Mouse (Mus musculus): ENCODE data around the gene Ghdc. TPM values are rescaled to one million over a fixed set of nuclear protein-coding genes. Genes with fewer than 3 reads are reported as not detected.
A peak's percentile ranks its signal among the peaks of the same experiment; 100 is the strongest.

The Ghdc gene
- polyA plus RNA-seq, 1 experiment from 2014 or later = 5.9 TPM

DNA sequence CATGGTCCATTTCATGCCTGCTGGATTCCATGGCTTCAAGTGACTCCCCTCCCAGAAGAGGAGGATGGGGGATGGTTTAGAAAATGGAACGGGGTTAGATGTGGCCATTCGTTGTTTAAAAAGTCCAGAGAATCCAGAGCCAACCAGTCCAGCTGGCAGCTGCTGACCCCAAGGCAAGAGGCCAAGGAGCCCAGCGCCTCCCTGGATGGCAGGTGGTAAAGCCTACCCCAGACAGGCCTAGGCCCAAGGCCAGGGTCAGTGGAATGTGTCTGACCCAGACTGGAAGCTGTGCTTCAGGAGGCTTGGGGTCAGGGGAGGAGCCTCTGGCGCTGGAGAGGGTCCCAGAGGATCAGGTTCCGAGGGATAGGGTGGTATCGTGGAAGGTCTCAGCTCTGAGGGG, 29.4 kb downstream of the Ghdc start:
- no peak for ATAC-seq (ENCODE audit: insufficient number of reproducible peaks, insufficient read depth, low FRiP score, low TSS enrichment)
- no peak overlapping the region for H3K4me3 ChIP-seq
- no peak overlapping the region for H3K27ac ChIP-seq
- no peak overlapping the region for H3K9ac ChIP-seq
- no peak overlapping the region for H3K4me2 ChIP-seq (replicated peaks)
- 63% methylated on average over 6 of the region's 6 CpGs for WGBS
- peaks cover 9% of the 10 kb centered on the region for H3K4me1 ChIP-seq
- no peaks in the 10 kb centered on the region for H3K9me3 ChIP-seq
- H3K36me3 ChIP-seq = no peaks in the 10 kb centered on the region
- H3K27me3 ChIP-seq = no peaks in the 10 kb centered on the region

DNA sequence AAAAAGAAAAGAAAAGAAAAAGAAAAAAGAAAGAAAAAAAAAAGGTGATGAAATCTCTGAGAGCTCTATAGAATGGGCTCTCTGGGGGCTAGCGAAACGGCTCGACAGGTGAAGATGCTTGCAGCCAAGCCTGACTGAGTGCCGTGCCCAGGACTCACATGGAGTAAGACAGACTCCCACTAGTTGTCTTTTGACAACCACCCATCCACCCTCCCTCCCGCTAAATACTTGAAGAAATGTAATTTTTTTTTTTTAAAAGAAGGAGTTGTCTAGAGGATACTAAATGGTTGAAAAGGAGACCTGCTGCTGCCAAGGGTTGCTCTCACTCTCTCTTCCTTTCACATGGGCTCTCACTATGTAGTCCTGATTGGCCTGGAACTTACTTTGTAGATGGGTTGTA, 32.0 kb downstream of the Ghdc start:
- Histone ChIP-seq H3K9ac (no peak overlapping the region; the same call in 1 of the 2 replicates), H3K4me1 (peaks cover 14% of the 10 kb centered on the region), H3K9me3 (no peaks in the 10 kb centered on the region), H3K36me3 (no peaks in the 10 kb centered on the region), H3K27me3 (no peaks in the 10 kb centered on the region), H3K4me3 (peak overlapping the region; percentile 87), H3K4me2 (replicated peaks) (peak overlapping the region; percentile 84), H3K27ac (no peak overlapping the region)
- WGBS = 20% methylated on average over 5 of the region's 5 CpGs
- ATAC-seq (ENCODE audit: insufficient number of reproducible peaks, insufficient read depth, low FRiP score, low TSS enrichment) = no peak

DNA sequence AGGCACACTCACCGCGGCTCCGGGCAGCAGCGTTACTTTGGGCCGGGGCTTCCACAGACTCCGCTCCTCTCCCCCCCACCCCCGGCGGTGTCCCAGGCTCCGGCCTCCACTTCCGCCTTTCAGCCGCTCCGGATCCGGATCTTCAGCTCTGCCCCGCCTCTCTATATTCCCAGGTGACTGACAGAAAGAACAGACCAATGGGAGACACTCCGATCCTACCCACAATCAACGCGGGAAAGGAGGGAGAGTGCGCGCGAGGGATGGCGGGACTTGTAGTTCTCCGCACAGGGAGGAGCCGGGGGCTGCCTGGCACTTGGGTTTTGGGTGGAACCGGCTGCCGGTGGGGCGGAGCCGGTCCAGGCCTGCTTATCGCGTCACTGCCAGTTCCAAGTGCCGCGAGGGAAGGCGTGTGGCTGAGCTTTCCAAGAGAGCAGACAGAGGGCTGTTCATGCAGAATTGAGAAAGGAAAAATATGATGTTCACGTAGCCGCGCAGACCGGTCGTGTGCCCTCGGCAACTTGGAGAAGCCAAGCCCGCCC, 32.6 kb downstream of the Ghdc start, which contains the start of gene Rab5c:
Gene Rab5c, minus strand, starts transcription at position 150 of the 539 bp plus-strand sequence.
- Histone ChIP-seq H3K4me3 (peak within 1 kb of the TSS; percentile 87), H3K4me2 (replicated peaks) (peak within 1 kb of the TSS; percentile 84), H3K27ac (peak within 1 kb of the TSS; percentile 42; the same call in 1 of the 2 replicates), H3K4me1 (peaks cover 14% of the 10 kb centered on the region), H3K36me3 (no peaks in the 10 kb centered on the region; the same call in 1 of the 2 replicates), H3K9me3 (no peaks in the 10 kb centered on the region), H3K27me3 (no peaks in the 10 kb centered on the region), H3K9ac (peak within 1 kb of the TSS; percentile 85)
- under 1% methylated on average over 39 of the region's 39 CpGs for WGBS
- peak; percentile 99 for ATAC-seq (ENCODE audit: insufficient number of reproducible peaks, insufficient read depth, low FRiP score, low TSS enrichment)

DNA sequence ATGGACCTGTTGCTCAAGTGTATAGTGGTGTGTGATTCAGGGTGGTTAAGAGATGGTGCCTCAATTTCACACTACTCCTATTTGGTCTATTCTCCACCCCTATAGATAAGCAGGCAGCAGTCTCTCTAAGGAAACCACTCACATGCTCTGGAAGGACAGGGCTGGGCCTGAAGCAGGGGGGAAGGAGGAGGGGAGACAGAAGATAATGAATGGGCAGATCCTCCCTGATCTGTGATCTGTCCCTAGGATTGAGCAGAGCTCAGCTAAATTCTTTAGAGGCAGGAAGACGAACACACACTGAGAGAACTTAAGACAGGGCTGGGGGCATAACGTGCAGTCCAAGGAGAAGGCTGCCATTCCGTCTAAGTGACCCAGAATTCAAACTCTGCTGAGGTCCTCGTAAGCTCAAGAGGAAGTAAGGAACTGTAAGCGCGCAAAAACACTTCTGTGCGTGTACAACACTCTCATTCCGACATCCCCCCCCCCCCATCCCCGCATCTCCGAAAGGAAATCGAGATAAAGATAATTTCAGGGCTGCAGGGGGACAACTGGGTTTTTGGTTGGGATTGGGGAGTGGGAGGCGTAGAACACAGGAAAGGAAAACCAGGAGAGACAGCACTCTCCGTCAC, 33.5 kb downstream of the Ghdc start:
- peaks cover 14% of the 10 kb centered on the region for H3K4me1 ChIP-seq
- peak overlapping the region; percentile 87 for H3K4me3 ChIP-seq
- 0 out of 2 replicates have a peak overlapping the region, but pooled peaks have one; percentile 42 for H3K27ac ChIP-seq
- no peak for ATAC-seq (ENCODE audit: insufficient number of reproducible peaks, insufficient read depth, low FRiP score, low TSS enrichment)
- under 1% methylated on average over 13 of the region's 13 CpGs for WGBS
- no peaks in the 10 kb centered on the region; the same call in 1 of the 2 replicates for H3K36me3 ChIP-seq
- no peaks in the 10 kb centered on the region for H3K27me3 ChIP-seq
- H3K9ac ChIP-seq = peak overlapping the region; percentile 85
- H3K9me3 ChIP-seq = no peaks in the 10 kb centered on the region
- H3K4me2 ChIP-seq (replicated peaks) = peak overlapping the region; percentile 84

DNA sequence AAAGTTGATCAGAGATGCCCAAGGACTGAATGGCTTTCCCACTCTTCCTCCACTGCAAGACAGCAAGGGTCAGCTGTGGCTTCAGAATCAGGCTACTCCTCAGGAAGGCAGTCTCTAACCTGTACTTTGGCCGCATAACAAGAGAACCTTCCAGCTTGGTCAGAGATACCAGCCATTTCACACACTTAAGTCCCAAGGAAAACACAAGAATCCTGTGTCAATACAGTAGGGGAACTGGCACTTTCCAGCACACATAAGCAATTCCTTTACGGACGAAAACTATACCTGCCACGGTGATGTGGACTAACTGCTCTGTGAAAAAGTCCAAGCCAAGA, 34.0 kb downstream of the Ghdc start:
- peak overlapping the region; percentile 85; the same call in 1 of the 2 replicates for H3K9ac ChIP-seq
- 76% methylated on average over 4 of the region's 4 CpGs for WGBS
- no peaks in the 10 kb centered on the region for H3K27me3 ChIP-seq
- ATAC-seq (ENCODE audit: insufficient number of reproducible peaks, insufficient read depth, low FRiP score, low TSS enrichment) = no peak
- H3K27ac ChIP-seq = no peak overlapping the region
- H3K9me3 ChIP-seq = no peaks in the 10 kb centered on the region
- H3K36me3 ChIP-seq = no peaks in the 10 kb centered on the region; the same call in 1 of the 2 replicates
- H3K4me1 ChIP-seq = peaks cover 14% of the 10 kb centered on the region
- H3K4me3 ChIP-seq = peak overlapping the region; percentile 87
- peak overlapping the region; percentile 84 for H3K4me2 ChIP-seq (replicated peaks)

DNA sequence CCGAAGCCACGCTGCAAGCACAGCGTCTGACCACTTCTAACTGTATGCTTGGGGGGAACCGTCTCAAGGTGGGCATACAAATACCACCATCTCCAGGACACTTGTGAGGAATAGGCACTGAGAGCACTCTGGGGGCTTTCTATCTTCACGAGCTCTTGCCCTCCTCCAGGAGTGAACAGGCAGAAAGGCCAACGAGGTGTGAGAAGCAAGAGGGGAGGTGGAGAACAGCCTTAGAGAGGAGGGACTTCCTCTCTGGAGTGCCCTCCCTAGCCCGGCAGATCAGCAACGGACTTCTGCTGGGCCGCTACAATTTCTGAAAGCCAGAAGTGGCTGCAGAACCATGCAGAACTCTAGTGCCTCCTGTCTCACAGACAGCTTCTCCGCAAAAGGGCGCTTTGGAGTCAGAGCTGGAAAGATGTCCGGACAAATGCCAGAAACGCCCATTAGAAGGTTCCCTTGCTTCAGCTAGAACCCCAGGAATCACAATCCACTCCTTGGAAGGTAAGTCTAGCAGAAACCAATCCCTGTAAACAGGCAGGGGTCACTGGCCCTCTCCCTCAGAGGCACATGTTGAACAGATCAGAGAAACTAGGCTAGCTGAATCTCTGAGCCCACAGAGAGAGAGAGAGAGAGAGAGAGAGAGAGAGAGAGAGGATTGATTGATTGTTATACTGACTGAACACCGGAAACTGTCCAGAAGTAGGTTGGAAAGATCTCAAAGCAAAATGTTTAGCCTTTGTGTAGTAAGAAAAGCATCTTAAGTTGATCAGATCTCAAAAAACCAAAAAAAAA, 34.6 kb downstream of the Ghdc start:
- peaks cover 14% of the 10 kb centered on the region for H3K4me1 ChIP-seq
- H3K27ac ChIP-seq = no peak overlapping the region
- H3K4me3 ChIP-seq = no peak overlapping the region; the same call in 1 of the 2 replicates
- WGBS = 83% methylated on average over 14 of the region's 14 CpGs
- peak overlapping the region; percentile 84; the same call in 1 of the 2 replicates for H3K4me2 ChIP-seq (replicated peaks)
- no peak for ATAC-seq (ENCODE audit: insufficient number of reproducible peaks, insufficient read depth, low FRiP score, low TSS enrichment)
- no peaks in the 10 kb centered on the region for H3K27me3 ChIP-seq
- no peaks in the 10 kb centered on the region for H3K9me3 ChIP-seq
- no peak overlapping the region for H3K9ac ChIP-seq
- H3K36me3 ChIP-seq = no peaks in the 10 kb centered on the region; the same call in 1 of the 2 replicates

DNA sequence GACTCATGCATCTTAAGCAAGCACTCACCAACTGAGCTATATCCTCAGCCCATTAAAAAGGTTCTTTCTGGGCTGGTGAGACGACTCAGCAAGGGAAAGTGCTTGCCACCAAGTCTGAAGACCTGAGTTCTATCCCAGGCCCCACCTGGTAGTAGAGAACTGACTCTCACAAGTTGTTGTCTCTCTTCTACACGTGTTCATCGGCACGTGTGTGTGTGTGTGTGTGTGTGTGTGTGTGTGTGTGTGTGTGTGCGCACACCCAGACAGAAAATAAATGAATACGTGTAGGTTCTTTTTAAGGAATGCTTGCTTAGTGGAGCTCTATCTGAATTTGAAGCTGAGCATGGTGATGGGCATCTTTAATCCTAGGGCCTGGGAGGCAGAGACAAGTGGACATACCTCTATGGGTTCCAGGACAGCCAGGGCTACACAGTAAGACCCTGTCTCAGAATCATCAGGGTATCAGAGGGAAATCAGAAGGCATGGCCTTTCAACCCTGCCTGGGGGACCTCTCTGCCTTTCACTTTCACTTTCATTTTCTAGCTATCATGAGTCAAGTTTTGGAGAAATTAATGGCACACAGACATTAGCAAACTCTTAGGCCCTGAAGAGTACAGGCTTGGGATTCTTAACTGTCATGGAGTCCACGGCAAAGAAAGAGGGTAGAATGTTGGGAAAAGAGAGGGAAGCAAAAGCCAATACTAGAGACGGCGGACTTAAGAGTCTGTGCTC, 35.5 kb downstream of the Ghdc start:
- no peak overlapping the region for H3K4me3 ChIP-seq
- no peaks in the 10 kb centered on the region for H3K27me3 ChIP-seq

DNA sequence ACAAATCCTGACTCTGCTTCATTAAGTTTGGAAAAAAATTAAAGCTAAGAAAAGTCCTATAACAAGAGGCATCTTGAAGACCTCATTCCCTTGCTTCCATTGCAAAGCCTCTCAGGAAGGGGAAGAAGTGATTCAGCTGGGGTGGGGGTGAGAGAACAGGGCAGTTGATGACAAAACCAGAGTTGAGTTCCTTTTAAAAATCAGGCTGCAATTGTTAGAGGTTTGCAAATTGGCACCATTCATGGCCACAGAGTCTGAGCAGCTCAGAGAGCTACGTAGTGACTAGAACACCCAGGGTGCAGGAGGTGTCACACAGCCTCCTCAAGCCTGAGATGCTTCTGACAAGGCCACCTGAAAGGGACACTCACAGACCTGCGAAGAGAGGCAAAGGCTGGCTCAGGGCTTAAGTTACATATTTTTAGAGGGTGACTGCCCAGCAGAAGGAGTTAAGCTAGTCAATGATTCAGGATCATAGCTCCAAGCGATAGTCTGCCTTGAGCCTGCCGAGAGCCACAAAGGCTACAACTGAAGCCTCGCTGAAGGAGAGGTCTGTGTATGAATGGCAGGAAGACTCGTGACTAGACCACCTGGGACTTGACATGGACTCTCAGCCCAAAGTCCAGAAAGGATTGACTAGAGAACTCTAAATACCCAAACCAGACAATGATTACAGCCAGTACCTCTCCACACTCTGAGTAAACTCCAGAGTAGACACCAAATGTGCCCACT, 40.1 kb downstream of the Ghdc start:
- H3K27me3 ChIP-seq = no peaks in the 10 kb centered on the region
- ATAC-seq (ENCODE audit: insufficient number of reproducible peaks, insufficient read depth, low FRiP score, low TSS enrichment) = no peak
- H3K27ac ChIP-seq = no peak overlapping the region
- H3K4me2 ChIP-seq (replicated peaks) = no peak overlapping the region
- H3K9me3 ChIP-seq = no peaks in the 10 kb centered on the region
- H3K9ac ChIP-seq = no peak overlapping the region
- peaks cover 16% of the 10 kb centered on the region for H3K36me3 ChIP-seq
- 80% methylated on average over 6 of the region's 6 CpGs for WGBS
- no peaks in the 10 kb centered on the region for H3K4me1 ChIP-seq
- H3K4me3 ChIP-seq = no peak overlapping the region

More for the DNA sequence above, 35.5 kb downstream of the Ghdc start:
- H3K27ac ChIP-seq = no peak overlapping the region
- no peak for ATAC-seq (ENCODE audit: insufficient number of reproducible peaks, insufficient read depth, low FRiP score, low TSS enrichment)
- H3K9me3 ChIP-seq = no peaks in the 10 kb centered on the region
- H3K9ac ChIP-seq = no peak overlapping the region
- H3K4me2 ChIP-seq (replicated peaks) = no peak overlapping the region
- WGBS = 88% methylated on average over 9 of the region's 9 CpGs
- H3K4me1 ChIP-seq = peaks cover 14% of the 10 kb centered on the region
- H3K36me3 ChIP-seq = no peaks in the 10 kb centered on the region; the same call in 1 of the 2 replicates

DNA sequence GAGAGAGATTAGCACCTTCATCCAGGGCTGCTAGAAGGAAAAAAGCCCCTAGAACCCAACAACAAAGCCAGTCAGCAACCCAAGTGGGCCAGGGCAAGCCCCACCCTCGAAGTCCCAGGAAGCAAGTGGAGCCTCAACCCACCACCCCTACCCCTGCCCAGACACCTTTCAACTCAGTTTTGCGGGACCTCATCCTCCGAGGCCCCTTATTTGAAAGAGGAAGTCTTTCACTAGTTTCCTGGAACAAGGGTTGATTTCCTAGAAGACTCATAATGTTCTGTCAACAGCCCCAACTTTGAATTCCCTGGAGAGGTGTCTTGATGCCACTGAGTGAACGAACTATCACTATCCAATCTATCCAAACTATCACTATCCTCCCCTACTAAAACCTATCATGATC, 40.8 kb downstream of the Ghdc start:
- no peak for ATAC-seq (ENCODE audit: insufficient number of reproducible peaks, insufficient read depth, low FRiP score, low TSS enrichment)
- Histone ChIP-seq H3K36me3 (peaks cover 16% of the 10 kb centered on the region), H3K27me3 (no peaks in the 10 kb centered on the region), H3K9ac (no peak overlapping the region), H3K27ac (no peak overlapping the region), H3K4me2 (replicated peaks) (no peak overlapping the region), H3K4me3 (no peak overlapping the region), H3K4me1 (peaks cover 5% of the 10 kb centered on the region), H3K9me3 (no peaks in the 10 kb centered on the region)
- WGBS = 92% methylated on average over 4 of the region's 4 CpGs

DNA sequence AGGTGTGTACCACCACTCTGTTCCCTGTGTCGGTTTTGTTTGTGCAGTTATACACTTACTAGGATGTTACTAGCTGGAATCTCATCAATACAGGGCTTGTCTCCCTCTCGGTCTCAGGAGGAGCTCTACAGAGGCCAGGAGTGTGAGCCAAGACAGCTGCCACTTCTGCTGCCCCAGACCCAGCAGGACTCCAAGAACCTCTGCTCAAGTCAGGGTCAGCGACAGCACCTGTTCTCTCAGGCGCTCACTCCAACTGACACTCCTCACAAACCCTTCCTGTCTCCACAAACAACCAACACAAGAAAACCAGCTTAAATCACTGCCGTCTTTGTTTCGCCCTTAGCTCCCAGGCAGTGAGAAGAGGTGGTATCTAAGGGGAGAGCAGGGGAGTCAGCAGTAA, 42.2 kb downstream of the Ghdc start:
- no peak overlapping the region for H3K9ac ChIP-seq
- H3K4me2 ChIP-seq (replicated peaks) = no peak overlapping the region
- H3K9me3 ChIP-seq = no peaks in the 10 kb centered on the region
- 80% methylated on average over 6 of the region's 6 CpGs for WGBS
- peaks cover 13% of the 10 kb centered on the region for H3K4me1 ChIP-seq
- ATAC-seq (ENCODE audit: insufficient number of reproducible peaks, insufficient read depth, low FRiP score, low TSS enrichment) = no peak
- H3K4me3 ChIP-seq = no peak overlapping the region
- H3K36me3 ChIP-seq = peaks cover 16% of the 10 kb centered on the region
- no peak overlapping the region for H3K27ac ChIP-seq
- no peaks in the 10 kb centered on the region for H3K27me3 ChIP-seq

DNA sequence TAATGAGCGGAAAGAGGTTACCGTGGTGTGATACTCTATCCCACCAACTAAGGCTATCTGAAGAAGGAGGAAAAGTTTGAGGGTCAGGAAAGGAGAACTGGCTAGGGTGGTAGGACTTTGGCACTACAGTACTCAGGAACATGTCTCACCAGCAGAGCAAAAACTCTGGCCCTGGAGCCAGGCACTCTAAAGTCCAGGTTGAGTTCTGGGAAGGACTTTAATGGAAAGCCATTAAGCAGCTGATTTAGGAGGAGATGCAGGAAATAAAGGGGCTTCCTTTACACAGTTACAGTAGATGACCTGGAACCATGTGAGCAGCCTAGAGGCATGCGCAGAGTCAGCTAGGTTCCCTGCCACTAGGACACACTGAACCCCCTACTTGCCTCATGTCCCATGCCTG, 43.6 kb downstream of the Ghdc start:
- Histone ChIP-seq H3K9me3 (no peaks in the 10 kb centered on the region), H3K4me3 (no peak overlapping the region), H3K27ac (no peak overlapping the region), H3K4me1 (peaks cover 13% of the 10 kb centered on the region), H3K36me3 (peaks cover 16% of the 10 kb centered on the region; the same call in 1 of the 2 replicates), H3K27me3 (no peaks in the 10 kb centered on the region), H3K4me2 (replicated peaks) (no peak overlapping the region), H3K9ac (no peak overlapping the region)
- 86% methylated on average over 3 of the region's 3 CpGs for WGBS
- no peak for ATAC-seq (ENCODE audit: insufficient number of reproducible peaks, insufficient read depth, low FRiP score, low TSS enrichment)
